Mouse (Mus musculus) kidney, adult 2 months (tissue): ENCODE measurements around the gene Rnf185.

Experiments
- CTCF ChIP-seq: fragments of 200-500 bp; conservative IDR thresholded peaks from 2 replicates; pipeline ENCODE4 v1.5.1; 2011; ENCODE audit warnings: low read depth, mild to moderate bottlenecking, control low read depth, low read length, moderate library complexity, mixed read lengths; ENCODE audit not compliant: insufficient read depth, insufficient read length
- POLR2A ChIP-seq: fragments of 200-500 bp; IDR thresholded peaks from one replicate; pipeline ENCODE4 v1.6.1; 2011; ENCODE audit warnings: low read depth, low read length, control low read depth

- TF ChIP-seq CTCF (no peak), POLR2A (no peak)
Measured at GRCm38 (mm10) chr11:3437621-3438020, 14.5 kb downstream of the Rnf185 start.
